Mouse (Mus musculus): ENCODE measurements around the gene Atp6v0a4. TPM values are rescaled to one million over a fixed set of nuclear protein-coding genes. Genes with fewer than 3 reads are reported as not detected.

Atp6v0a4 gene
- total and polyA plus RNA-seq, 3 experiments, result not detected

- DNase-seq (ENCODE audit: low spot score) (no peak), ATAC-seq (ENCODE audit: extremely low read depth, insufficient number of reproducible peaks, low FRiP score, poor library complexity, severe bottlenecking) (no peak)
- Histone ChIP-seq H3K9me3 (replicated peaks) (no peaks in the 10 kb centered on the region), H3K4me3 (ENCODE audit: low read depth, low read length) (no peak overlapping the region), H3K4me1 (ENCODE audit: insufficient read depth, low read depth, low read length) (no peaks in the 10 kb centered on the region), H3K27me3 (ENCODE audit: insufficient read depth, low read length) (peaks cover 3% of the 10 kb centered on the region; the same call in 1 of the 2 replicates), H3K36me3 (replicated peaks) (no peaks in the 10 kb centered on the region)
- no peak for TF ChIP-seq GATA1 (IDR thresholded peaks at IDR 0.05; ENCODE audit: borderline replicate concordance, low read length)
- no peak for TF ChIP-seq GATA2 (IDR thresholded peaks at IDR 0.05; ENCODE audit: borderline replicate concordance, low read depth, low read length)
- TF ChIP-seq CTCF (IDR thresholded peaks at IDR 0.05; ENCODE audit: low read depth, low read length), result no peak
- no peak for TF ChIP-seq TAL1 (conservative IDR thresholded peaks at IDR 0.05; ENCODE audit: low read depth, low read length)
- no peak for TF ChIP-seq POLR2AphosphoS5 (IDR thresholded peaks at IDR 0.05; ENCODE audit: insufficient replicate concordance, low read depth, low read length)
These were observed 44.0 kb downstream of the Atp6v0a4 start for GRCm38 (mm10) chr6:38080364-38080763.

GRCm38 (mm10) chr6:38073592-38073991, 50.8 kb downstream of the Atp6v0a4 start:
- Histone ChIP-seq H3K27me3 (ENCODE audit: insufficient read depth, low read length) (no peaks in the 10 kb centered on the region), H3K9me3 (replicated peaks) (no peaks in the 10 kb centered on the region), H3K4me1 (ENCODE audit: insufficient read depth, low read depth, low read length) (no peaks in the 10 kb centered on the region), H3K36me3 (replicated peaks) (no peaks in the 10 kb centered on the region), H3K4me3 (ENCODE audit: low read depth, low read length) (no peak overlapping the region)
- no peak for DNase-seq (ENCODE audit: low spot score)
- ATAC-seq (ENCODE audit: extremely low read depth, insufficient number of reproducible peaks, low FRiP score, poor library complexity, severe bottlenecking), result no peak
- TF ChIP-seq CTCF (IDR thresholded peaks at IDR 0.05; ENCODE audit: low read depth, low read length) (no peak), GATA2 (IDR thresholded peaks at IDR 0.05; ENCODE audit: borderline replicate concordance, low read depth, low read length) (no peak), GATA1 (IDR thresholded peaks at IDR 0.05; ENCODE audit: borderline replicate concordance, low read length) (no peak), POLR2AphosphoS5 (IDR thresholded peaks at IDR 0.05; ENCODE audit: insufficient replicate concordance, low read depth, low read length) (no peak), TAL1 (conservative IDR thresholded peaks at IDR 0.05; ENCODE audit: low read depth, low read length) (no peak)

- no peaks in the 10 kb centered on the region for H3K27me3 ChIP-seq (ENCODE audit: insufficient read depth, low read length)
- ATAC-seq (ENCODE audit: extremely low read depth, insufficient number of reproducible peaks, low FRiP score, poor library complexity, severe bottlenecking) (no peak), DNase-seq (ENCODE audit: low spot score) (no peak)
- H3K4me3 ChIP-seq (ENCODE audit: low read depth, low read length), result no peak overlapping the region
- no peaks in the 10 kb centered on the region for H3K4me1 ChIP-seq (ENCODE audit: insufficient read depth, low read depth, low read length)
- no peak for TF ChIP-seq GATA2 (IDR thresholded peaks at IDR 0.05; ENCODE audit: borderline replicate concordance, low read depth, low read length)
- TF ChIP-seq TAL1 (conservative IDR thresholded peaks at IDR 0.05; ENCODE audit: low read depth, low read length), result no peak
- no peak for TF ChIP-seq CTCF (IDR thresholded peaks at IDR 0.05; ENCODE audit: low read depth, low read length)
- no peak for TF ChIP-seq POLR2AphosphoS5 (IDR thresholded peaks at IDR 0.05; ENCODE audit: insufficient replicate concordance, low read depth, low read length)
- no peak for TF ChIP-seq GATA1 (IDR thresholded peaks at IDR 0.05; ENCODE audit: borderline replicate concordance, low read length)
- no peaks in the 10 kb centered on the region for H3K36me3 ChIP-seq (replicated peaks)
- H3K9me3 ChIP-seq (replicated peaks), result no peaks in the 10 kb centered on the region
These were observed 52.1 kb downstream of the Atp6v0a4 start for GRCm38 (mm10) chr6:38072137-38072796.

GRCm38 (mm10) chr6:38071256-38071655, 53.1 kb downstream of the Atp6v0a4 start:
- no peaks in the 10 kb centered on the region for H3K36me3 ChIP-seq (replicated peaks)
- TF ChIP-seq POLR2AphosphoS5 (IDR thresholded peaks at IDR 0.05; ENCODE audit: insufficient replicate concordance, low read depth, low read length) (no peak), TAL1 (conservative IDR thresholded peaks at IDR 0.05; ENCODE audit: low read depth, low read length) (no peak), CTCF (IDR thresholded peaks at IDR 0.05; ENCODE audit: low read depth, low read length) (no peak), GATA2 (IDR thresholded peaks at IDR 0.05; ENCODE audit: borderline replicate concordance, low read depth, low read length) (no peak), GATA1 (IDR thresholded peaks at IDR 0.05; ENCODE audit: borderline replicate concordance, low read length) (no peak)
- no peak overlapping the region for H3K4me3 ChIP-seq (ENCODE audit: low read depth, low read length)
- H3K4me1 ChIP-seq (ENCODE audit: insufficient read depth, low read depth, low read length), result no peaks in the 10 kb centered on the region
- no peaks in the 10 kb centered on the region for H3K9me3 ChIP-seq (replicated peaks)
- no peaks in the 10 kb centered on the region for H3K27me3 ChIP-seq (ENCODE audit: insufficient read depth, low read length)
- no peak for DNase-seq (ENCODE audit: low spot score)
- no peak for ATAC-seq (ENCODE audit: extremely low read depth, insufficient number of reproducible peaks, low FRiP score, poor library complexity, severe bottlenecking)

- ATAC-seq (ENCODE audit: extremely low read depth, insufficient number of reproducible peaks, low FRiP score, poor library complexity, severe bottlenecking) (no peak), DNase-seq (ENCODE audit: low spot score) (peak; percentile 15)
- Histone ChIP-seq H3K4me3 (ENCODE audit: low read depth, low read length) (no peak overlapping the region), H3K9me3 (replicated peaks) (peaks cover 9% of the 10 kb centered on the region), H3K36me3 (replicated peaks) (no peaks in the 10 kb centered on the region), H3K4me1 (ENCODE audit: insufficient read depth, low read depth, low read length) (no peaks in the 10 kb centered on the region), H3K27me3 (ENCODE audit: insufficient read depth, low read length) (no peaks in the 10 kb centered on the region)
- TF ChIP-seq TAL1 (conservative IDR thresholded peaks at IDR 0.05; ENCODE audit: low read depth, low read length) (no peak), POLR2AphosphoS5 (IDR thresholded peaks at IDR 0.05; ENCODE audit: insufficient replicate concordance, low read depth, low read length) (no peak), GATA2 (IDR thresholded peaks at IDR 0.05; ENCODE audit: borderline replicate concordance, low read depth, low read length) (no peak), CTCF (IDR thresholded peaks at IDR 0.05; ENCODE audit: low read depth, low read length) (no peak), GATA1 (IDR thresholded peaks at IDR 0.05; ENCODE audit: borderline replicate concordance, low read length) (no peak)
These were observed 58.2 kb downstream of the Atp6v0a4 start for GRCm38 (mm10) chr6:38066215-38066614.

- H3K4me1 ChIP-seq (ENCODE audit: insufficient read depth, low read depth, low read length), result no peaks in the 10 kb centered on the region
- no peak overlapping the region for H3K4me3 ChIP-seq (ENCODE audit: low read depth, low read length)
- H3K36me3 ChIP-seq (replicated peaks), result no peaks in the 10 kb centered on the region
- peaks cover 9% of the 10 kb centered on the region for H3K9me3 ChIP-seq (replicated peaks)
- no peaks in the 10 kb centered on the region for H3K27me3 ChIP-seq (ENCODE audit: insufficient read depth, low read length)
- no peak for TF ChIP-seq CTCF (IDR thresholded peaks at IDR 0.05; ENCODE audit: low read depth, low read length)
- no peak for TF ChIP-seq POLR2AphosphoS5 (IDR thresholded peaks at IDR 0.05; ENCODE audit: insufficient replicate concordance, low read depth, low read length)
- no peak for TF ChIP-seq TAL1 (conservative IDR thresholded peaks at IDR 0.05; ENCODE audit: low read depth, low read length)
- TF ChIP-seq GATA1 (IDR thresholded peaks at IDR 0.05; ENCODE audit: borderline replicate concordance, low read length), result no peak
- TF ChIP-seq GATA2 (IDR thresholded peaks at IDR 0.05; ENCODE audit: borderline replicate concordance, low read depth, low read length), result no peak
- no peak for ATAC-seq (ENCODE audit: extremely low read depth, insufficient number of reproducible peaks, low FRiP score, poor library complexity, severe bottlenecking)
- DNase-seq (ENCODE audit: low spot score), result no peak
These were observed 58.8 kb downstream of the Atp6v0a4 start for GRCm38 (mm10) chr6:38065501-38066122.

All from G1E (cell line).